Mouse (Mus musculus) megakaryocyte progenitor cell, adult 5-6 weeks (primary cell): ENCODE results near the gene Bola3. TPM values are rescaled to one million over a fixed set of nuclear protein-coding genes. Genes with fewer than 3 reads are reported as not detected.
"Not testable (repeated sequence)": the region's sequence is repeated elsewhere in the genome, so short reads cannot be mapped to it uniquely, and the experiment has no call there.

ENCODE experiments used
- ATAC-seq: replicated peaks from 2 replicates; pipeline ENCODE4 v1.8.0; 2016; ENCODE audit warnings: mild to moderate bottlenecking, moderate TSS enrichment, inconsistent platforms; ENCODE audit not compliant: poor library complexity
- total RNA-seq, 2 experiments: library from RNA; stranded (forward) in 1 of 2; stranded (reverse) in 1 of 2; fragments of 157-497, 149-512 nt in 1 of 2; fragments of 200-1000 nt in 1 of 2; gene quantifications; 2 replicates each; pipeline versions ENCODE4 v1.2.3 to v1.2.4; 2015 to 2017

Bola3 gene
- total RNA-seq, 2 experiments from 2014 or later: 62.6 to 95.2 TPM

DNA sequence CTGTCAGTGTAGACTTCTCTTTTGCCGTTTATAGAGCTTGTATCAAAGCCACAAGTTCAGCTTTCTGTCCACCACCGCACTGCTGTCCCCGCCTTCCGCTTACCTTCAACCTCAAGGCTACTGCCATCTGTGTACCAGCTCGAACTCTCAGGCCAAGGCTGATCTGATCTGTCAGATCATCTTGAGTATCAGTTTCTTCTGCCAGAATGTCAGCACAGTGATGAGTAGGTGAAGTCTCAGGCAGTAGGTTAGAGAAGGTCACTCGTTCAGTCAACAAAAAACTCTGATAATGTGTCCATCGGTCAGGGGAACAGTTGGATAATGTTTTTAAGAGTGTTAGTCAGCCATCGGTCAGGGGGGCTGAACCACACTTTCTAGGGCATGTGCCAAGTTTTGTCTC is 3.7 kb upstream of the Bola3 start:
- not testable (repeated sequence) for ATAC-seq

GRCm38 (mm10) chr6:83347916-83348315 is 1.0 kb upstream of the Bola3 start:
- no peak for ATAC-seq

DNA sequence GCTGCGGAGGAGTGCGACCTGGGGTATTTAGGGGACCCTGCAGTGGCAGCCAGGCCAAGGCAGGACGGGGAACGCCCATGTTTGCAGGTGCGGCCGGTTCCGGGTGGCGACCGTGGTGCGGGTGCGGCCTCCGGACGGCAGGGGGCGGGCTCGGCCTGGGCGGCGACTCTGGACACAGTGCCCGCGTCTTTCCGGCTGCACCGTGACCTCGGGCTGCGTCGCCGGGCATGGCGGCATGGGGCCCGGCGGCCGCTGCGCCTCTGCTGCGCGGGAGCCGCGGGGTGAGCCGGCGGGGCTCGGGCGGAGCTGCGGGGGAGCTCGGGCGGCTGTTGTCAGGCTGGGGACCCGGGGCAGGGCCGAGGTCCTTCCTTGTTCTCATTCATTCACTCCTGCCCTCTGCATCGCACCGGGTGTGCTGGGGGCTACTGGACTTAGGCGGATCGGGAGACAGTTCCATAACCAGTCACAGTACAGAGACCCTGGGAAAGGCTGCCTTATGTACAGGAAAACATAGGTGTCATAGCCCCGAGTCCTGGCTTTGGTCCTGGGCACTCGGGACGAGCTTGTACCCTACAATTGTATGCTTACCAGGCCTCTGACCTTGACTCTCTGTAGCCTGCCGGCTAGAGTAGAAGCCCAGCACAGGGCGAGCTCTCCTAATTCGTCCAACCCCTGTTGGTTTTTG is 469 bp downstream of the Bola3 start:
- peak; percentile 90 for ATAC-seq

DNA sequence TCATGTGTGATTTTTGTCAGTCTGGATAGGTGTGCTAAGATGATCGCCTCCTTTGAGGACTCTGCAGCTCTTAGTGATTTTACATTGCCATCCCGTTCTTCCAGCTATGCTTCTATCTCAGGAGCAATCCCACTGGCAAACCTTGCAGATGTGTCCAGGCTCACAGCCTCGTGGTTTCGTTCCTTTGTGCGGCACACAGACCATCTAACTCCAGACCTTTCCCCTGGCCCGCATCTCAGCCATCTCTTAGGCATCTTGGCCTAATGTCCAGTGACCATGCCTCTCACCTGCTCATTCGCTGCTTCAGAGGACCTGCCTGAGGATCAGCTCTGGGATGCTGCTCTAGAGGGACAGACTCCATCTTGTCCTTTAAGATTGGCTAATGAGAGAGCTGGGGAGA is 1.2 kb downstream of the Bola3 start:
- ATAC-seq: no peak

DNA sequence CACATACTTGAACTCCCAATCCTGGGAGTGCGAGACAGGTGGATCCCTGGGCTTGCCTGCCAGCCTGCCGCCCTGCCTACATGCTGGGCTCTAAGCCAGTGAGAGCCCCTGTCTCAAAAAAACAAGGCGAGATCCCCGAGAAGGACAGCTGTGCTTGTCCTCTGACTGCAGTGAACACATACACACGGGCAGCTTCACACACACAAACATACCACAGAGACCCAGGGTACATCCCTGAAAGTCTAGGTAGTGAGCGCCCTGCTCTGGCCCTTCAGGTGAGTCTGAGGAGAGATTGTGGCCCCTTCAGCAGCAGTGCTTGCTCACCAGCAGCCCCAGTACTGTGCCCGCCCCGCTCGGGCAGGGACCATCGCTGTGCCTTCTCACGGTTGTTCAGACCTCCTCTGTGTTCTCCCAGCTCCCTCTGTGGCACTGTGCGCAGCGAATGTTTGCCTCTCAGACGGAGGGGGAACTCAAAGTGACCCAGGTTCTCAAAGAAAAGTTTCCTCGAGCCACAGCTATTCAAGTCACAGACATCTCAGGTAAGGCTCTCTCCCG is 2.0 kb downstream of the Bola3 start:
- no peak for ATAC-seq

- ATAC-seq: peak; percentile 78
Measured at GRCm38 (mm10) chr6:83351490-83352160, 2.7 kb downstream of the Bola3 start.

DNA sequence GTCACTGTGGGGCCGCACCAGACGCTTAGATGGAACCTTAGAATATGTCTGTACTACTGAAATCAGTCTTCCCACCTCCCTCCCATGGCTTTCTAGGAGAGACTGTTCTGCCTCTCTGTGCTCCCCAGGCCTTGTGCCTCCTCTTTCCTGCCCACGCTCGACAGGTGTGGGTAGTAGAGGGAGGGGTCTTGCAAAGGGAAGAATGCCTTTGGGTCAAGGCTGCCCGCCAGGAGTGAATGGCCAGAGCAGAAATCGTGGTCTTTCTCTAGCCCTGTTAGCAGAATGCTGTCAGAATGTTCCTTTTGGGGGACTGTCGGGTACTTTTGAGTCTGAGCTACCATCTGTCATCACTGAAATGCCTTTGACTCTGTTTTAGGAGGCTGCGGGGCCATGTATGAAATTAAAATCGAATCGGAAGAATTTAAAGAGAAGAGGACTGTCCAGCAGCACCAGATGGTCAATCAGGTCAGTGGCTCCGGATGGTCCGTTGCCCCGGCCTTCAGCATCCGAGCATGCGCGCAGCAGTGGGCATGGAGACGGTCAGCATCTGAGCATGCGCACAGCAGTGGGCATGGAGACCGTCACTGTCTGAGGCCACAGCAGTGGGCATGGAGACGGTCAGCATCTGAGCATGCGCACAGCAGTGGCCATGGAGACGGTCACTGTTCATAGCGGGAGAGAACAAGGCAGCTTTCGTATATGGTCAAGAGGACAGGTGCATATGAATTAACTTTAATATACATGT is 3.9 kb downstream of the Bola3 start:
- no peak for ATAC-seq

- no peak for ATAC-seq
Measured at GRCm38 (mm10) chr6:83354856-83355781, 6.2 kb downstream of the Bola3 start.

DNA sequence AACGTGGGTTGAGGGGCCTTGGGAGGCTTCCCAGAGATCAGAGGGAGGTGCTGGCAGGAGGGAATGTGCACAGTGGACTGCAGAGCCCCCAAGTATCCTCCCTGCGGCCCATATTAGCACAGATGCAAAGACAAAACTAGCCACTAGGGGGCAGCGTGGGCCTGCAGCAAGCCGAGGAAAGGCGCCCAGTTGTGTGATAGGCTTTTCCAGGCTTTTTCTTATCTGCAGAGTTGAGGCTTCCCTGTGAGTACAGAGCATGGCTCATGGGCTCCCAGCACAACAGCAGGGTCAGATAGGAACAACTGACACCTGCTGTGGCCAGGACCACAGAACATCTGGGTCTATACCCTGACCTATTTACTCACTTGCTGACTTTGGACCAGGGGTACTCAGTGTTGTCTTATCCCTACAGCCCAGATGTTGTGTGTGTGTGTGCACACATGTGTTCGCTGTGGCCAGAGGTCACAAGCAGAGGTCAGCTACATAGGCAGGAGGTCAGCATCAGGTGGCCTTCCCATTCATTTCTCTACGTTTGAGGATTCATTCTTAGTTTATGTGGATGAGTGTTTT is 7.7 kb downstream of the Bola3 start:
- peak; percentile 67 for ATAC-seq

- ATAC-seq: no peak
Measured at GRCm38 (mm10) chr6:83357436-83357835, 8.5 kb downstream of the Bola3 start.

DNA sequence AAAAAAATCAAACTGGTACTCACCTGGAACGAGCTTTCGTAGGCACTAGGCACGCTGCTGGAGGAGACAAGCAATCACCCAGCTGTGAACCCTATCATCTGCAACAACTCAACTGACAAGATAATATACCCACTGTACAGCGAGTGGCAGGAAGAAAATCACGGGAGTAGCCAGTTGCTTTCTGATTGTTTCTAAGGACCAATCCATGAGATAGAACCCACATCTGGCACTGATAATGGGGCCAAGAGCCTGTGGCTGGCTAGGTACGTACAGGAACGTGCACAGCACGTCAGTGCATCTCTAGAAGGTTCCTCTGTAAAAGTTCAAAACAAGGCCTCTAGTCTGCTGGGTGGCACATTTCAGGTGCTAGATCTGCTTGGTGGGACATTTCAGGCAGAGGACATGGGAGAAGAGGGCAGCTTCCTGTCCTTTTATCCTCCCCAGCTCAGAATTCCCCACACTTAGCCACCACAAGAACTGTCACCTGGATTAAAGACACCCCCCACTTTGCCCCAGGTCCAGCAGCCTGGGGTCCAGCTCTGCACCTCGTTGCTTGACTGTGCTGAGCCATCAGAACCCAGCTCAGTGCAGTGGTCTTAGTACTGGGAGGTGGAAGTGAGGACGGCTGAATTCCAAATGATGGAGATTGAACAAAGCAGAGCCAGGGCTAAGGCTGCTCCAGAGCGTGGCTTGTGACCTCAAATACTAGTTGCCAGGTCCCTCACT is 12.7 kb downstream of the Bola3 start:
- peak; percentile 51 for ATAC-seq

GRCm38 (mm10) chr6:83363075-83363474 is 14.1 kb downstream of the Bola3 start:
- no peak for ATAC-seq

- ATAC-seq: no peak
Measured at GRCm38 (mm10) chr6:83370316-83370965, 21.5 kb downstream of the Bola3 start.

DNA sequence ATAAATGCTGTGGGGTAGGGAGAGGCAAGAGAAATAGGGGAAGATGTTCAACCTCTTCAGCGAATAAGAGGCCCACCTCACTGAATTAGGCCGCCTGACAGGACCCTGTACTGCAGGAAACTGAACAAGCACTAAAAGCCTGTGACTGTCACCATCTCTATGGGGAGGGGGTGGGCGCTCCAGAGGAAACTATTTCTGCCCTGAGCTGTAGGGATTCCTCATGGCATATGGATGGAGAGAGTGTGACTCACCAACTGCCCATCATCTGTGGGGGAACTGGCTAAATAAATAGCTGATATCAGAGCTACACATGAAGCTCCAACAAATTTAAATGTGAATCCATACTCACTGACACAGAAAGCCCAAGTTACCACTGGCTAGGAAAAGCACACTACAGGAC is 22.4 kb downstream of the Bola3 start:
- no peak for ATAC-seq

DNA sequence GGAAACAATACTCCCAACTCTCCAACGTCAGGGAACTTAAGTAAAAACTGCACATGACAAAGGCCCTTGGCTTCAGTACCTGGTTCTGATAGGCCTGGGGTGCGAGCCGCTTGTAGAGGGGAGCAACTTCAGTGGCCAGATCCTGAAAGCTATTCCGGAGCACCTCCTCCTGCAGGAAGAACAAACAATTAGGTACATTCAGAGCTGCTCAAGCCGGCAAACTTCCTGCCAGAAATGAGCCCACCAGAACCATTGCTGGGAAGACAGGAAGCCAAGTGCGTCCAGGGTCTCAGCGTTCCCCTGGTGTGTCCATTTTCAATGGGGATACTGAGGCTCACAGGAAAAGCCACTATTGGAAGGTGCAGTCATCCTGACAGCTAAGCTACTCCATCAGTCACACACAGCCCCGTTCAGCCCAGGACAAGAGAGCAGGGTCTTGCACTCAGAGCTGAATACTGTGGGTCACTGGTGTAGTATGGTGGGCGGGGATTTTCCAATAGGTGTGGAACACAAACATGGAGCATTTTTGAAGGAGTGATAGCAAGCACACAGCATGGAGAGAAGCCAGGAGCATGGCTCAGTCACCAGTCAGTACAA is 24.9 kb downstream of the Bola3 start:
- ATAC-seq: no peak

- ATAC-seq: peak; percentile 95
Measured at GRCm38 (mm10) chr6:83381510-83382491, 32.9 kb downstream of the Bola3 start.

DNA sequence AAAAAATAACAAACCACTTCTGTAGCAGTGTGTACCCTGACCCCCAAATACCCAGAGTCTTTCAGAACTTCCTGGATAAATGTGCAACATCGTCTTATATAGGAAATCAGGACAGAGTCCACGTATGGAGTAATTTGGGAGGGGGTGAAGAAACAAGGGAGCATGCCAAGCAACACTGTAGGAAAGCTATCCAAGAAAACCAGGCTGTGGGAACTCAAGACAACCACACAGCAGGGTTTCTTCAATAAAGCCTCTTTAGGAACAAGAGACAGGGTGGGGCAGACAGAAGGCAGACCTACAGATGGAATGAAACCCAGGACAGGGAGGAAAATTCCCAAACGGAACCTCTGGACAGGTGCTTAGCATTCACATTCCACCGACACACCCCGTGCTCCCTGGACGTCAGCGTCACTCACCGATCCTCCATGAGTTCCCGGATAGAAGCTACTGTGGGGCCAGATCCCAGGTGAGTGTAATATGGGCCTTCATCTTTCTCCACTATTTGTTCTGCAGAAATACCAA is 36.7 kb downstream of the Bola3 start:
- no peak for ATAC-seq
